Mouse (Mus musculus) cortical plate, adult 2 months (tissue): ENCODE measurements around the gene Palld. TPM values are rescaled to one million over a fixed set of nuclear protein-coding genes. Genes with fewer than 3 reads are reported as not detected.

Source experiments
- H3K27ac ChIP-seq: fragments of 200-500 bp; 2 replicates; pipeline ENCODE4 v1.5.1; 2012; ENCODE audit warnings: low read length, control low read depth, inconsistent platforms; ENCODE audit not compliant: insufficient read depth
- H3K4me1 ChIP-seq: fragments of 200-500 bp; 2 replicates; pipeline ENCODE4 v1.6.1; 2011; ENCODE audit warnings: low read length; ENCODE audit not compliant: control insufficient read depth, insufficient read depth
- H3K4me3 ChIP-seq: fragments of 200-500 bp; 2 replicates; pipeline ENCODE4 v1.5.1; 2011; ENCODE audit warnings: mild to moderate bottlenecking, low read length, control low read depth; ENCODE audit not compliant: insufficient read depth
- CTCF ChIP-seq: fragments of 200-500 bp; IDR thresholded peaks from 2 replicates; pipeline ENCODE4 v1.5.1; 2011; ENCODE audit warnings: mild to moderate bottlenecking, control low read depth, low read length; ENCODE audit not compliant: insufficient read depth; ENCODE audit errors: extremely low read depth
- POLR2A ChIP-seq: fragments of 200-500 bp; IDR thresholded peaks from 2 replicates; pipeline ENCODE4 v1.6.1; 2011; ENCODE audit warnings: mild to moderate bottlenecking, low read length, control low read depth; ENCODE audit not compliant: insufficient read depth; ENCODE audit errors: extremely low read depth
- polyA plus RNA-seq: library from polyadenylated mRNA; depleted of rRNA; stranded (reverse); fragments of >200 nt; gene quantifications from 2 replicates; pipeline ENCODE4 v1.2.3, GENCODE M21; 2012

Palld gene
- polyA plus RNA-seq, 1 experiment: 3.5 TPM

DNA sequence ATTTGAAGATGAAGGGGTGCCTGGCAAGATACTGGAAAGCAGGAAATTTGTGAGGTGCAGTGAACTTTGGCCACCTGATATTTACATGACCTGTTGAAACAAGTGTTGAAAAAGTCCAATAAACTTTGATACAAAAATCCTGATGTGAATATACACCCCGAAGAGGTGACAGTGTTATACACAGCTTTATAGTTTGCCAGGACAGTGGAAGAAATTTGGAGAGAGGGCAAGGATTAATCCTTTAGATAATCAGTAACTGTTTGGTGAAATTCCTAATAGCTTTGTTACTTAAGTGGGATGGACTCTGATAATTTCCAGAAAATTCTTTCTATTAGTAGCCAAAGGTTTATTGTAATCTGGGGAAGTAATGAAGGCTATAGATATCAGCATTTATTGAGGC lies 314.2 kb downstream of the Palld start:
- Histone ChIP-seq H3K27ac (no peak overlapping the region), H3K4me1 (no peaks in the 10 kb centered on the region), H3K4me3 (no peak overlapping the region)
- no peak for TF ChIP-seq POLR2A
- no peak for TF ChIP-seq CTCF

DNA sequence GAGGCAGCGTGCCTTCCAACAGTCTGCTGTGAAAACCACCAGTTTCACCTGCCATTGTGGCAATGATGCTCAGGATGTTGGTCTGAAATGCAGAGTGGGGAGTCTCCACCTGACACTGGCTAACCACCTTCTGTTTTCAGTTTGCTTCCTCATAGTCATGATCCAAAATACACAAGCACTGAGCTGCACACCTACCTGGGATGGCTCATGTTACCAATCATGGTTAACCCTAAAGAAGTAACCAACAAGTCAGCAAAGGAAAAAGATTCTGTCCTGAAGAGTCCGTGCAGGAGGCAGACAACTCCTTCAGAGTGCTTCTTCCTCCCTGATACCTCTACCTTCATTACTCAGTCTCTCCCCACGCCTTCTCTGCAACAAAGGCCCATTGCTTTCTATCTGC lies 314.8 kb downstream of the Palld start:
- H3K4me3 ChIP-seq: no peak overlapping the region
- TF ChIP-seq POLR2A: no peak
- no peak for TF ChIP-seq CTCF
- no peaks in the 10 kb centered on the region for H3K4me1 ChIP-seq
- H3K27ac ChIP-seq: no peak overlapping the region

DNA sequence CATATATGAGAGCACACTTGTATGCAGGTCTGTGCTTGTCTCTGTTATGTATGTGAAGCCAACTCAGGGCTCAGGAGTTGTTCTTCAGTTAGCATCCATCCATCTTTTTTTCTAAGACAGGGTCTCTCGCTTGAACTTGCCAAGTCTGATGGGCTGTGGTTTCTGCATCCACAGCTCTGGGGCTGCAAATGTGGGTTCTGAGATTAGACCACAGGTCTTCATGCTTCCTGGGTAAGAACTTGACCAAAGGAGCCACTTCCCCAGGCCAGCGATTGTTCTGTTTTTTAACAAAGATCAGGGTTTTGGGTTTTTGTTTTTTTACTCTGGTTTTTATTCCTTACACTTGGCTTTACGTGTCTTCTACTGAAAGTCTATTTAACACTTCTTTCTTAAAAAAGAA lies 316.0 kb downstream of the Palld start:
- Histone ChIP-seq H3K4me1 (no peaks in the 10 kb centered on the region), H3K4me3 (no peak overlapping the region)
- TF ChIP-seq POLR2A: no peak
- TF ChIP-seq CTCF: no peak

DNA sequence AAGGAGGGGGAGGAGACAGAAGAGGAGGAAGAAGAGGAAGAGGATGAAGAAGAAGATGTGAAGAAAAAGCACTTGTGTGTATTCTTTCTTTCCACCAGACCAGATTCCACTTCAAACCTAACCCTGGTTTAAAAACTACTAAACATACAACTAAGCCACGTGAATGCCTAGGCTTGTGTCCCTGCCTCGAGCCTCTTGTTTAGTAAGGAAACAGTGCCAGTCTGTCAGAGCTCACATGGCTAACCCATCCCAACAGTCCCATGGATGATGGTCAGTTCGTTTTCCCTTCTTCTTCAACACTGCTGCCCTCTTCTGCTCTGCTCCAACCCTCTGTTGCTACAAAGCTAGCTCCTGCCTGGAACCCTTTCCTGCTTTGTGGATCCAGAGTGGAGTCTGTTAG lies 316.7 kb downstream of the Palld start:
- TF ChIP-seq POLR2A (no peak), CTCF (no peak)
- H3K4me1 ChIP-seq: no peaks in the 10 kb centered on the region

More for the DNA sequence above, 316.0 kb downstream of the Palld start:
- no peak overlapping the region for H3K27ac ChIP-seq

DNA sequence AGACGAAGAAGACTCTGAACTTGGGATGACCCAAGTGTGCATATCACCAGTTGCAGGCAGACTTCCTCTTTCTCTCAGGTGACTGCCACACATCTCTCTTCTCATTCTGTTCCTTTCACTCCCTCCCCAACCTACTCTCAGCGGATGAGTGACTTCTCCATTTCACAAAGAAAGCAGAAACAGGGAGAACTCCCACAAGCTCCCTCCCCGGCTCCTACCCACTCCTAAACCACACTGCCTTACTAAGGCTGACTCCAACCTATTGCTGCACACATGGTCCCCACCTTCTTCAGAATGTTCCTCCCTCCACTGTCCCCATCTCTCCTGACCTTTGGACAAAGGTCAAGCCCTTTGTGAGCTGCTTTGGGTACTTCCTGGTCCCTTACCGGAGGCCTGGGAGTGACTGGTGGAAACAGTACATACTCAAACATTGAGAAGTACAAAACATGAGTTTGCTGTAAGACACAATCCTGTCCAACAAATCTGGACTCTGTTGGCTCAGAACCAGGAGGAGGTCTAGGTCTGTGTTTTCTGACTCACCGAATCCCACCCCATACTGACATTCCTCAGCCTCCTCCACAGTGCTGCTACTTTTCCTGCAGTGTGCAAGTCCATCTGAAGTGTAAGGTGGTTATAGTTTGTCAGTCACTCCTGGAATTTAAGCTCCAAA lies 317.6 kb downstream of the Palld start:
- H3K4me3 ChIP-seq: no peak overlapping the region
- no peak for TF ChIP-seq POLR2A
- H3K27ac ChIP-seq: no peak overlapping the region
- H3K4me1 ChIP-seq: no peaks in the 10 kb centered on the region

More for the DNA sequence above, 316.7 kb downstream of the Palld start:
- H3K27ac ChIP-seq: no peak overlapping the region
- no peak overlapping the region for H3K4me3 ChIP-seq

DNA sequence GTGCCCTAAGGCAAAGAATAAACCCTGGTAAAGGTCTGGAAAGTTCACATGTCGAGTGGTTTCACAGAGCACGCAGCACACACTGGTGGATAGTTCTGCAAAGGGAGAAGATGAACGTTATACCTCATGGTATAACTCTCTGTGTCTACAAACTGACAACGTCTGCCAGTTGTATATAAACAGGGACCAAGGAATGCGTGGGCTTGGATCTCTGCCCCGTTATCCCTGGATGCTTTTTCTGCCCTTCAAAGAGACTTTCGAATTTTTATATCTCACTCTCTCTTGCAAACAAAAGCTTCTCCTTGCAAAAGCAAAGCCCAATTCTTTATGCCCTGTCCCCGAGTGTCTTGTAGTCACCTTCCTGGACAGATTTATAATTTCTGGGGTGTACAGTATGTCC lies 319.9 kb downstream of the Palld start:
- Histone ChIP-seq H3K27ac (no peak overlapping the region), H3K4me3 (no peak overlapping the region), H3K4me1 (no peaks in the 10 kb centered on the region)
- TF ChIP-seq CTCF: no peak
- no peak for TF ChIP-seq POLR2A

DNA sequence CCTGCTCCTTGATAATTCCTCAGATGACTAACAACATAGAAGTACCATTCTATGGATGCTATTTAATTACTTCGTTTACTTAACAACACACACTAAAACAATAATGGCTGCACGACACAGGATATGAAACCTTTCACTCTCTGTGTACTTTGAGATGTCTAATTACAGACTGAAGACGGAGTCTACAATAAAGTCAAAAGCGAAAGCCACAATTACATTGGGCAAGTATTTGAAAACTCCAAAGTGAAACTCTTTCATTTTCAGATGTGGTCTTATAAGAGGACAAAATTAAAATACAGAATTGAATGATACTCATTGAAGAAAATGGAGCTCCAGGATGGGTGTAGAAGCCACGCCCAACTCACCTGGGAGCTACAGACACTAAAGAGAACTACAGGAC lies 321.2 kb downstream of the Palld start:
- H3K4me3 ChIP-seq: no peak overlapping the region
- TF ChIP-seq POLR2A (no peak), CTCF (no peak)
- H3K27ac ChIP-seq: no peak overlapping the region
- no peaks in the 10 kb centered on the region for H3K4me1 ChIP-seq

DNA sequence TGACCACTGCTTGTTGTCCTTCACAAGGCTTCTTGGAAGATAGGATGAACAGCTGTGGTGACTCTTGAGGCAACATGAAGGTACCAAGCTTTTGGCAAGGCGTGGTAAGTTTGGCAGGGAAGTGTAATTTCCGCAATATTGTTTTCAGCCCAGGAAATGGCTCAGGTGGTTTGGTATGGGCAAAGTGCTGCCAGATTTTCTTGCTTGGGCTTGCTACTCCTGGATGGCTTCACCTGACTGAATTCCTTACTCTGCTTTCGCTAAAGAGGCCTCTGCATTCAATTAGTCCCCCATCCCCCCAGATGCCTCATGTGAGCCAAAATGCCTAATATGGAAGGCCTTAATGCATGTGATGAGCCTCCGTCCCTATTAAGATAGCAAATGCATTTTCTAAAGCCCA lies 322.7 kb downstream of the Palld start:
- TF ChIP-seq POLR2A (no peak), CTCF (no peak)

DNA sequence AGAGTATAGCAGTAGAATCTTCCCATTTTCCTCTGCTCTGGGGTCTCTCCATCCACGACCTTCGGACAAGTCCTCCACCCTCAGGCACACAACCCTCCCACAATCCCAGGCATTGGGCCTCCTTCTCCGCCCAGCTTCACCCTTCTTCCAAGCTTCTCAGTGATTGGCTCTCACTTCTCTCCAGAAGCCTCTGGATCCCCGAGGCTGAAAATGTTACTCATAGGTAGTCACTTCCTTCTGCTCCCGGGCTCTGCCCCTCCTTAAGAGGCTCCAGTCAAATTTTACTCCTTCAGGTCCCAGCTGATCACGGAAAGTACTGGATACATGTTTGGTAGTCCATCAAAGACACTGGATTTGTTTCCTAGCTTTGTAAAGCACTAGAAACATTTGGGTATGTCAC lies 323.7 kb downstream of the Palld start:
- TF ChIP-seq POLR2A (no peak), CTCF (no peak)
- Histone ChIP-seq H3K4me3 (no peak overlapping the region), H3K27ac (no peak overlapping the region), H3K4me1 (no peaks in the 10 kb centered on the region)

More for the DNA sequence above, 322.7 kb downstream of the Palld start:
- H3K4me3 ChIP-seq: no peak overlapping the region
- H3K27ac ChIP-seq: no peak overlapping the region
- H3K4me1 ChIP-seq: no peaks in the 10 kb centered on the region

DNA sequence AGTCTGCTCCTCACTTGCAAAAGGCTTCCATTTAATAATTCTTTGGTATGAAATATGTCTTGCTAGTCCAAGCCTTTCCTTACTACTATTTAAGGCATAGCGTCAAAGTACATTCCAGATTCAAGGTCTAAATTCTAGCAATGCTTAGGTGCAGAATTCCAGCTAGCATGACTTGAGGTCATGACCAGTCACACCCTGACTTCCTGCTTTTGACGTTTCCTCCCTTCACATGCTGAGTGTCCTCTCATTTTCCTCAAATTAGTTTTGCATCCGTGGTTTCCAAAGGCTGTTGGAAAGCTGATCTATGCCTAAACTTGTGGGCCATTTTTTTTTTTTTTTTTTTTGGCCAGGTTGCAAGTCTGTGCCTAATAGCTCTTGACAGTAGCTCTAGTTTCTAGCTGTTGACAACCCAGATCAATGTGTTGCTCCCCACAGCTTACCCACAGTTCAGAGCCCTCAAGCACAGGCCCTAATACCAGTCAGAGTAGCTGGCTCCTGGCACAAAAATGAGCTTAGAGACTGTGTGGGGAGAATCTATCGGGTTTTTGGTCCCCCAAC lies 327.3 kb downstream of the Palld start:
- no peak for TF ChIP-seq CTCF
- H3K4me3 ChIP-seq: no peak overlapping the region
- H3K4me1 ChIP-seq: no peaks in the 10 kb centered on the region
- no peak overlapping the region for H3K27ac ChIP-seq
